Mouse (Mus musculus): ENCODE results near the gene Mrps18c. TPM values are rescaled to one million over a fixed set of nuclear protein-coding genes. Genes with fewer than 3 reads are reported as not detected.

Mrps18c gene
- polyA plus RNA-seq, 1 experiment from 2014 or later = 99.9 TPM

GRCm38 (mm10) chr5:100845848-100846598 is 47.6 kb downstream of the Mrps18c start:
- ChIA-PET POLR2A (interaction anchor here (0.5 to 1.4 kb wide), 6 partner anchors 14 to 66 kb away, joined by 3 to 12 read pairs (median 4); partner anchors contain the start of gene Abraxas1), CTCF (interaction anchor here (0.9 to 3.8 kb wide), 7 partner anchors 15 to 171 kb away, joined by 3 to 29 read pairs (median 4); partner anchors contain the start of gene Coq2)
- in situ Hi-C loops (cut with MboI; ENCODE audit: low pct_unique_long_range_greater_than_20kb) = no loop called here
- no peak for TF ChIP-seq CTCF (IDR thresholded peaks at IDR 0.05)
- peak; percentile 93 for ATAC-seq
- no peak for DNase-seq (ENCODE audit: low read depth, low spot score)
- no peaks in the 10 kb centered on the region for H3K27me3 ChIP-seq

- ATAC-seq = no peak
- H3K27me3 ChIP-seq = no peaks in the 10 kb centered on the region
- no peak for DNase-seq (ENCODE audit: low read depth, low spot score)
- no peak for TF ChIP-seq CTCF (IDR thresholded peaks at IDR 0.05)
- in situ Hi-C loops (cut with MboI; ENCODE audit: low pct_unique_long_range_greater_than_20kb) = no loop called here
- POLR2A ChIA-PET = interaction anchor here (1.4 kb wide), 1 partner anchor 26 kb away, joined by 4 read pairs; the partner anchor contains the start of gene Abraxas1
- CTCF ChIA-PET = interaction anchor here (0.8 to 3.8 kb wide), 7 partner anchors 12 to 171 kb away, joined by 3 to 29 read pairs (median 4); partner anchors contain the start of gene Coq2
Measured at GRCm38 (mm10) chr5:100846599-100846920, 48.1 kb downstream of the Mrps18c start.

- H3K27me3 ChIP-seq = no peaks in the 10 kb centered on the region
- ChIA-PET CTCF (interaction anchor here (0.8 to 3.8 kb wide), 7 partner anchors 11 to 68 kb away, joined by 3 to 29 read pairs (median 3); no protein-coding TSS in a partner anchor), POLR2A (interaction anchor here (1.4 kb wide), 1 partner anchor 26 kb away, joined by 4 read pairs; the partner anchor contains the start of gene Abraxas1)
- ATAC-seq (no peak), DNase-seq (ENCODE audit: low read depth, low spot score) (no peak)
- TF ChIP-seq CTCF (IDR thresholded peaks at IDR 0.05) = no peak
- in situ Hi-C loops (cut with MboI; ENCODE audit: low pct_unique_long_range_greater_than_20kb) = no loop called here
Measured at GRCm38 (mm10) chr5:100847143-100847542, 48.7 kb downstream of the Mrps18c start.

GRCm38 (mm10) chr5:100853963-100854362 is 55.5 kb downstream of the Mrps18c start:
- in situ Hi-C loops (cut with MboI; ENCODE audit: low pct_unique_long_range_greater_than_20kb) = no loop called here

More at GRCm38 (mm10) chr5:100853963-100854362, 55.5 kb downstream of the Mrps18c start:
- CTCF ChIA-PET = interaction anchor here (1.3 to 3.2 kb wide), 3 partner anchors 12 to 179 kb away, joined by 3 to 11 read pairs (median 7); partner anchors contain the start of gene Coq2
- POLR2A ChIA-PET = no interaction called here
- TF ChIP-seq CTCF (IDR thresholded peaks at IDR 0.05) = no peak
- no peak for DNase-seq (ENCODE audit: low read depth, low spot score)
- ATAC-seq = no peak
- H3K27me3 ChIP-seq = no peaks in the 10 kb centered on the region

Other genes starting within 250 kb of the Mrps18c start
- 92.7 TPM for gene Plac8, start 226.4 kb upstream of the Mrps18c start, polyA plus RNA-seq (2021)
- gene Coq2, start 123.5 kb upstream of the Mrps18c start, polyA plus RNA-seq (2021) = 83.6 TPM
- gene Hpse, start 78.9 kb upstream of the Mrps18c start, polyA plus RNA-seq (2021) = 1.6 TPM
- gene Helq, start within 50 bp of the Mrps18c start, polyA plus RNA-seq (2021) = 22.8 TPM
- 18.5 TPM for gene Abraxas1, start 22.3 kb downstream of the Mrps18c start, polyA plus RNA-seq (2021)
- 11.9 TPM for gene Gpat3, start 47.1 kb downstream of the Mrps18c start, polyA plus RNA-seq (2021)

All from Patski (cell line).